Mouse (Mus musculus): Measurements from ENCODE around the gene Mmp17. TPM values are rescaled to one million over a fixed set of nuclear protein-coding genes. Genes with fewer than 3 reads are reported as not detected.
"Not testable (repeated sequence)": the region's sequence is repeated elsewhere in the genome, so short reads cannot be mapped to it uniquely, and the experiment has no call there.

Gene Mmp17
- polyA plus RNA-seq, 1 experiment from 2014 or later, result 1.1 TPM

DNA sequence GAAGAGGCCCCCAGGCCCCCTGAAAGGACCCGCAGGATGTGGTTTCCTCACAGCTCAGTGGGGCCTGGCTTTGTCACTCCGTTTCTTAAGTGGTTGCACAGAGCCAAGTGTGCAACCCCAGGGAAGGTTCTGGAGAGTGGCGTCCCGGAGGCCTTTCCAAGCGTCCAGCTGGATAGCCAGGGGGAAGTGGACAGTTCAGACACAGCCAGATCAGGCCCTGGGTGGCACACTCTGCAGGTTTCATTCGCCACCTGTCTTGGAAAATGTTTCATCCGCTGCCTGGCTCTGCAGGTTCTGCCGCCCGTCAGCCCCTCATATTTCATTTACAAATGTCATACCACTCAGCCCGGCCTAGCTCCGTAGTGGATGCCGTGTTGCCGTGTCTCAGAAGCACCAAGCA lies 2.5 kb downstream of the Mmp17 start:
- 64% methylated on average over 13 of the region's 13 CpGs for WGBS
- no peaks in the 10 kb centered on the region for H3K9me3 ChIP-seq (ENCODE audit: control insufficient read depth, low read length)
- H3K4me3 ChIP-seq (ENCODE audit: control insufficient read depth in 1 of 2, insufficient read depth in 1 of 2, low read depth in 1 of 2, low read length in 2 of 2), result peak overlapping the region in 1 of 2 experiments; percentile 72; a peak in 1 of 4 replicates
- peak overlapping the region; percentile 100 for H3K4me2 ChIP-seq (ENCODE audit: low read length)
- no peak overlapping the region for H3K27ac ChIP-seq (replicated peaks in 1 of 2; ENCODE audit: control insufficient read depth in 1 of 2, insufficient read depth in 1 of 2, low read depth in 2 of 2, low read length in 2 of 2)
- peaks cover 67% of the 10 kb centered on the region for H3K27me3 ChIP-seq (ENCODE audit: control insufficient read depth, insufficient read depth, low read length)
- no peak for ATAC-seq (ENCODE audit: insufficient number of reproducible peaks, insufficient read depth, low FRiP score, low read depth)
- H3K36me3 ChIP-seq (ENCODE audit: control insufficient read depth, insufficient read depth, low read length), result no peaks in the 10 kb centered on the region
- H3K4me1 ChIP-seq (ENCODE audit: control insufficient read depth in 2 of 2, insufficient read depth in 2 of 2, low read length in 2 of 2), result peaks cover 0 to 23% of the 10 kb centered on the region in 2 experiments; a peak in 3 of 4 replicates
- peak overlapping the region; percentile 44; the same call in 1 of the 2 replicates for H3K9ac ChIP-seq (ENCODE audit: low read length)

DNA sequence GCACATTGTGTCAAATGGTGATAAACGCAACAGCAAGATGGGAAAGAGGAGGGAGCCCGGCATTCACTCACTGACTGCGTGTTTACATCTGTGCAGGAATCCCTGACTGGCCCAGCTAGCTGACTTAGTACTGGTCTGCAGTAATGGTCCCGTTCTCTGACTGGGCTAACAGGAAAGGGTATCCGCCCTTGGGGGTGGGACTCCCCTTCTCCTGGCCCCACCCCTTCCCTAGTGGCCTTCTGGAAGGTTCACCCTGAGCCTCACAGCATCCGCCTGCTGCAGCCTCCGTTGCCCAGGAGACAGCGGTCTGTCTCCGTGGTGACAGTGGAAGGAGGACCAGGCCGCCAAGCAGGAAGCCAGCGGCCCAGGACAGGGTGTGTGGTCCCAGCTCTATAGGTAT lies 6.9 kb downstream of the Mmp17 start:
- no peak overlapping the region for H3K9ac ChIP-seq (ENCODE audit: low read length)
- no peaks in the 10 kb centered on the region for H3K9me3 ChIP-seq (ENCODE audit: control insufficient read depth, low read length)
- no peak for ATAC-seq (ENCODE audit: insufficient number of reproducible peaks, insufficient read depth, low FRiP score, low read depth)
- H3K27ac ChIP-seq (replicated peaks in 1 of 2; ENCODE audit: control insufficient read depth in 1 of 2, insufficient read depth in 1 of 2, low read depth in 2 of 2, low read length in 2 of 2), result no peak overlapping the region
- H3K36me3 ChIP-seq (ENCODE audit: control insufficient read depth, insufficient read depth, low read length), result no peaks in the 10 kb centered on the region
- H3K4me2 ChIP-seq (ENCODE audit: low read length), result no peak overlapping the region
- H3K4me3 ChIP-seq (ENCODE audit: control insufficient read depth in 1 of 2, insufficient read depth in 1 of 2, low read depth in 1 of 2, low read length in 2 of 2), result no peak overlapping the region
- H3K4me1 ChIP-seq (ENCODE audit: control insufficient read depth in 2 of 2, insufficient read depth in 2 of 2, low read length in 2 of 2), result peaks cover 0 to 4% of the 10 kb centered on the region in 2 experiments; a peak in 1 of 4 replicates
- peaks cover 36% of the 10 kb centered on the region for H3K27me3 ChIP-seq (ENCODE audit: control insufficient read depth, insufficient read depth, low read length)
- WGBS, result 6% methylated on average over 11 of the region's 11 CpGs

DNA sequence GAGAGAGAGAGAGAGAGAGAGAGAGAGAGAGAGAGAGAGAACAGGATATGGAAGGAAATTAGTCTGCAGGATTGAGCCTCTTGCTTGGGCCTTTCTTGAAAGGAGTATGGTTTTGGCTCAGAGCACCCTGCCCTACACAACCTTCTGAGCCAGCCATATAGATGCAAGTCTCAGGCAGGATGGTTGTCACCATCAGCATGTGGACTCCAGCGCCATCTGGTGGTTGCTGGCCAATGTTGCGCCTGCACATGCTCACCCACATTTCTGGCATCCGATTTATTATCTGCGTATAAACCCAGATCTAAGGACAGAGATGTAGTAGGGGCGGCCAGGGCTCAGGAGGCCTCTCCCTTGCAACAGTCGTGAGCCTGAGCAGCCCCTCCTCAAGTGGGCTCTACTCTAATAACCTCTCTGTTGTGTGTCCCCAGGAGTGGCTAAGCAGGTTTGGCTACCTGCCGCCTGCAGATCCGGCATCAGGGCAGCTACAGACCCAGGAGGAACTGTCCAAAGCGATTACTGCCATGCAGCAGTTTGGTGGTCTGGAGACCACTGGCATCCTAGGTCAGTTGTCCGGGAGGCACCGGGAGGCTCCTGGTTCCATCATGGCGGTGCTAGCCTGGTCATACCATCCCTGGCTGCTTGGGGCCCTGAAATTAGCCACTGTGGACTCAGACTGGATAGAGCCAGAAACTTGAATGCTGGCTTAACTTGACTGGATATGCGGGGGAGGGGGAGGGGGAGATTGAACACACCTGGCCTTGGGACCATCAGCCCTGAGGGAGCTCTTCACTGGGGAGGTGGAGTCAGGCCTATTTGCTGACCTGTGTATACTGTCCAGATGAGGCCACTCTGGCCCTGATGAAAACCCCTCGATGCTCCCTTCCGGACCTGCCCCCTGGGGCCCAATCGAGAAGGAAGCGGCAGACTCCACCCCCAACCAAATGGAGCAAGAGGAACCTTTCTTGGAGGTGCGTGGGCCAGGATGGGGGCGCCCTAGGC lies 10.4 kb downstream of the Mmp17 start:
- Histone ChIP-seq H3K27ac (replicated peaks in 1 of 2; ENCODE audit: control insufficient read depth in 1 of 2, insufficient read depth in 1 of 2, low read depth in 2 of 2, low read length in 2 of 2) (no peak overlapping the region), H3K4me3 (ENCODE audit: control insufficient read depth in 1 of 2, insufficient read depth in 1 of 2, low read depth in 1 of 2, low read length in 2 of 2) (no peak overlapping the region), H3K9me3 (ENCODE audit: control insufficient read depth, low read length) (no peaks in the 10 kb centered on the region), H3K4me2 (ENCODE audit: low read length) (no peak overlapping the region), H3K27me3 (ENCODE audit: control insufficient read depth, insufficient read depth, low read length) (peaks cover 21% of the 10 kb centered on the region), H3K4me1 (ENCODE audit: control insufficient read depth in 2 of 2, insufficient read depth in 2 of 2, low read length in 2 of 2) (no peaks in the 10 kb centered on the region), H3K36me3 (ENCODE audit: control insufficient read depth, insufficient read depth, low read length) (no peaks in the 10 kb centered on the region), H3K9ac (ENCODE audit: low read length) (no peak overlapping the region)
- no peak for ATAC-seq (ENCODE audit: insufficient number of reproducible peaks, insufficient read depth, low FRiP score, low read depth)
- 33% methylated on average over 19 of the region's 19 CpGs for WGBS

DNA sequence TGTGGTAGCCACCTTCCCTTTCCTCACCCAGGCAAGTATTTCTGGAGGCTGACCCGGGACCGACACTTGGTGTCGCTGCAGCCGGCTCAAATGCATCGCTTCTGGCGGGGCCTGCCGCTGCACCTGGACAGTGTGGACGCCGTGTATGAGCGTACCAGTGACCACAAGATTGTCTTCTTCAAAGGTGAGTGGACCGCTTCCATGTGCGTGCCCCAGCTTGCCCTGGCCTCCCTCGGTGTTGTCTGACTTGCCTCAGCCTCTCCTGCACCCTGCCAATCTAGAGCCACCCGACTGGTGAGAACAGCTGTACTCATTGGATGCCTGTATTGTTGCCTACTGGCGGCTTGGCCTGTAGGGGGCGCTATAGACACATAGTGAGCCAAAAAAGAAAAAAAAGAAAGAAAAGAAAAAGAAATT lies 18.1 kb downstream of the Mmp17 start:
- Histone ChIP-seq H3K36me3 (ENCODE audit: control insufficient read depth, insufficient read depth, low read length) (no peaks in the 10 kb centered on the region), H3K4me1 (ENCODE audit: control insufficient read depth in 2 of 2, insufficient read depth in 2 of 2, low read length in 2 of 2) (no peaks in the 10 kb centered on the region), H3K4me2 (ENCODE audit: low read length) (no peak overlapping the region), H3K9ac (ENCODE audit: low read length) (no peak overlapping the region), H3K27me3 (ENCODE audit: control insufficient read depth, insufficient read depth, low read length) (no peaks in the 10 kb centered on the region), H3K9me3 (ENCODE audit: control insufficient read depth, low read length) (no peaks in the 10 kb centered on the region), H3K4me3 (ENCODE audit: control insufficient read depth in 1 of 2, insufficient read depth in 1 of 2, low read depth in 1 of 2, low read length in 2 of 2) (no peak overlapping the region), H3K27ac (replicated peaks in 1 of 2; ENCODE audit: control insufficient read depth in 1 of 2, insufficient read depth in 1 of 2, low read depth in 2 of 2, low read length in 2 of 2) (no peak overlapping the region)
- no peak for ATAC-seq (ENCODE audit: insufficient number of reproducible peaks, insufficient read depth, low FRiP score, low read depth)
- WGBS, result 38% methylated on average over 16 of the region's 16 CpGs

DNA sequence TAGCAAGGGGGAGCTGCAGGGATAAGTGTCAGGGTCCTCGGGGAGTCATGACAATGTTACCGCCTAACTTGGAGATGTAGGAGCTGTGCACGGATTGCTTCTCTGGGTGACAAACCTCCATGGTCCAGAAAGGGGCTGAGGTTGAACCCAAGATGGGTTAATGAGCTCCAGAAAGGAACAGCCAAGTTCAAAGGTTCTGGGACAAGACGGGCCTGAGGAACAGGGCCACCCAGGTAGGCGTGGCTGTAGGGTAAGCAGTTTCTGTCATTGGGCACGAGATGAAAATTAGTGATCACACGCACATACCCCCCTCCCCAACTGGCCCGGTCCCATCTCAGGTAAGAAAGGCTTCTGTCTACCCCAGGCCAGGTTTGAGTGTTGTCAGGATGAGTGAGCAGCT lies 23.5 kb downstream of the Mmp17 start:
- Histone ChIP-seq H3K4me2 (ENCODE audit: low read length) (no peak overlapping the region), H3K4me1 (ENCODE audit: control insufficient read depth in 2 of 2, insufficient read depth in 2 of 2, low read length in 2 of 2) (no peaks in the 10 kb centered on the region), H3K9me3 (ENCODE audit: control insufficient read depth, low read length) (no peaks in the 10 kb centered on the region), H3K4me3 (ENCODE audit: control insufficient read depth in 1 of 2, insufficient read depth in 1 of 2, low read depth in 1 of 2, low read length in 2 of 2) (no peak overlapping the region), H3K36me3 (ENCODE audit: control insufficient read depth, insufficient read depth, low read length) (no peaks in the 10 kb centered on the region), H3K27me3 (ENCODE audit: control insufficient read depth, insufficient read depth, low read length) (no peaks in the 10 kb centered on the region), H3K27ac (replicated peaks in 1 of 2; ENCODE audit: control insufficient read depth in 1 of 2, insufficient read depth in 1 of 2, low read depth in 2 of 2, low read length in 2 of 2) (no peak overlapping the region), H3K9ac (ENCODE audit: low read length) (no peak overlapping the region)
- WGBS, result 74% methylated on average over 8 of the region's 8 CpGs
- ATAC-seq (ENCODE audit: insufficient number of reproducible peaks, insufficient read depth, low FRiP score, low read depth), result no peak

DNA sequence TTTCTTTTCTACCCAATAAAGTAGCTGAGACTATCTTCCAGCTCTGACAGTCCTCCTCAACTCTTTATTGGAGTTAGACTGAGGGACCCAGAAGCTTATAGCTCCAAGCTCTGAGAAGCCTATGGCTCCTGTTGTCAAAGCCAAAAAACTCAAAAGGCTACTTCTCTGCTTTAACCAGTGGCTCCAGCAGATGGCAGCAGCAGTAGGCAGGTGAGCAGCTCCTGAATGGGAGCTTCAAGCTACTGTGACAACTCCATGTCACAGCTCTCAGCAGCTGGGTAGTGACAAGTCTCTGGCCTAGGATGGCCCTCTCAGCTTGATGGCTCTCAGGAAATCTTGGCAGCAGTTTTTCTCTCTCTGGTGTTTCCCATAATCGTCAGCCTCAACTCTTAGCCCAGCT lies 27.1 kb downstream of the Mmp17 start:
- no peaks in the 10 kb centered on the region for H3K9me3 ChIP-seq (ENCODE audit: control insufficient read depth, low read length)
- H3K36me3 ChIP-seq (ENCODE audit: control insufficient read depth, insufficient read depth, low read length), result no peaks in the 10 kb centered on the region
- WGBS, result 0% methylated on average over 1 of the region's 1 CpGs
- no peak for ATAC-seq (ENCODE audit: insufficient number of reproducible peaks, insufficient read depth, low FRiP score, low read depth)
- H3K4me3 ChIP-seq (ENCODE audit: control insufficient read depth in 1 of 2, insufficient read depth in 1 of 2, low read depth in 1 of 2, low read length in 2 of 2), result no peak overlapping the region
- no peaks in the 10 kb centered on the region for H3K27me3 ChIP-seq (ENCODE audit: control insufficient read depth, insufficient read depth, low read length)
- H3K4me2 ChIP-seq (ENCODE audit: low read length), result no peak overlapping the region
- H3K27ac ChIP-seq (replicated peaks in 1 of 2; ENCODE audit: control insufficient read depth in 1 of 2, insufficient read depth in 1 of 2, low read depth in 2 of 2, low read length in 2 of 2), result no peak overlapping the region
- no peaks in the 10 kb centered on the region for H3K4me1 ChIP-seq (ENCODE audit: control insufficient read depth in 2 of 2, insufficient read depth in 2 of 2, low read length in 2 of 2)
- H3K9ac ChIP-seq (ENCODE audit: low read length), result no peak overlapping the region

DNA sequence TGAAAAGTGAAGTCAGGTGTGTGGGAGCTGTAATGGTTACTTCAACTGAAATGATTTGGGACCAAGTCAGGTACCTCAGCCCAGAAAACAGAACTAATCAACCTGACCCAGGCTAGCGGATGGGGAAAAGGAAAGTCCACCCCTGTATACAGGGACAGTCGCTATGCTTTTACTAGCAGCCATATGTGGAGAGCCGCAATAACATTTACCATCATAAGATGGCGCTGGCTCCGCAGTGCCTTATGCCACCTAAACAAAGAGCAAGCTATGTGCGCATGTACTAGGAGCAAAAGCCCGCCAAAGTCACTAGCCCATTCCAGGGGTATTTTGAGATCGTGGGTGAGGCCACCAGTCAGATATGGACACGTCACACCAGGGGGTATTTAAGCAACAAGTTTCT lies 36.6 kb downstream of the Mmp17 start:
- not testable (repeated sequence) for H3K27ac ChIP-seq (replicated peaks in 1 of 2; ENCODE audit: control insufficient read depth in 1 of 2, insufficient read depth in 1 of 2, low read depth in 2 of 2, low read length in 2 of 2); ATAC-seq (ENCODE audit: insufficient number of reproducible peaks, insufficient read depth, low FRiP score, low read depth); H3K9me3 ChIP-seq (ENCODE audit: control insufficient read depth, low read length); H3K36me3 ChIP-seq (ENCODE audit: control insufficient read depth, insufficient read depth, low read length); H3K27me3 ChIP-seq (ENCODE audit: control insufficient read depth, insufficient read depth, low read length); H3K9ac ChIP-seq (ENCODE audit: low read length); H3K4me2 ChIP-seq (ENCODE audit: low read length); H3K4me1 ChIP-seq (ENCODE audit: control insufficient read depth in 2 of 2, insufficient read depth in 2 of 2, low read length in 2 of 2); H3K4me3 ChIP-seq (ENCODE audit: control insufficient read depth in 1 of 2, insufficient read depth in 1 of 2, low read depth in 1 of 2, low read length in 2 of 2)
- 52% methylated on average over 9 of the region's 9 CpGs for WGBS

All from heart, embryonic 14.5 days (tissue).